Mouse (Mus musculus) embryonic facial prominence, embryonic 12.5 days (tissue): ENCODE measurements around the gene Efs. TPM values are rescaled to one million over a fixed set of nuclear protein-coding genes. Genes with fewer than 3 reads are reported as not detected.
A peak's percentile ranks its signal among the peaks of the same experiment; 100 is the strongest.
"Not testable (repeated sequence)": the region's sequence is repeated elsewhere in the genome, so short reads cannot be mapped to it uniquely, and the experiment has no call there.

Experiments
- ATAC-seq: fragments of 200-750 bp; cut with Nextera tagmentation; 2 replicates; pipeline ENCODE4 v1.8.0; 2017; ENCODE audit not compliant: insufficient number of reproducible peaks, insufficient read depth, low FRiP score, low TSS enrichment
- H3K27ac ChIP-seq: fragments of 300-500 bp; sonication (generic); 2 replicates; pipeline ENCODE4 v1.5.1; 2016; ENCODE audit warnings: mild to moderate bottlenecking
- H3K27me3 ChIP-seq: fragments of 300-500 bp; sonication (generic); 2 replicates; pipeline ENCODE4 v1.6.1; 2016; ENCODE audit warnings: mild to moderate bottlenecking, moderate library complexity
- H3K36me3 ChIP-seq: fragments of 300-500 bp; sonication (generic); 2 replicates; pipeline ENCODE4 v1.6.1; 2016; ENCODE audit warnings: mild to moderate bottlenecking
- H3K4me1 ChIP-seq: fragments of 300-500 bp; sonication (generic); 2 replicates; pipeline ENCODE4 v1.6.1; 2016
- H3K4me2 ChIP-seq: fragments of 300-500 bp; sonication (generic); replicated peaks from 2 replicates; pipeline ENCODE4 v1.6.1; 2016; ENCODE audit warnings: mild to moderate bottlenecking, moderate library complexity
- H3K4me3 ChIP-seq: fragments of 300-500 bp; sonication (generic); 2 replicates; pipeline ENCODE4 v1.5.1; 2016; ENCODE audit warnings: mild to moderate bottlenecking
- H3K9ac ChIP-seq: fragments of 300-500 bp; sonication (generic); 2 replicates; pipeline ENCODE4 v1.6.1; 2016; ENCODE audit warnings: mild to moderate bottlenecking, moderate library complexity
- H3K9me3 ChIP-seq: fragments of 300-500 bp; sonication (generic); 2 replicates; pipeline ENCODE4 v1.6.1; 2016; ENCODE audit warnings: mild to moderate bottlenecking, moderate library complexity
- WGBS: fragments of 180-500 bp; shearing (Covaris S2); methylation state at CpG from one replicate; pipeline ENCODE4 v1.1.7; 2016; 5-methylcytosine and 5-hydroxymethylcytosine counted together
- polyA plus RNA-seq: library from polyadenylated mRNA; unstranded; fragments of >200 nt; fragmentation: Nextera tagmentation; extraction: Ambion mirVana; gene quantifications from 2 replicates; pipeline ENCODE4 v1.2.1, GENCODE M21; 2016

The Efs gene
- polyA plus RNA-seq, 1 experiment from 2014 or later, result 49.3 TPM

- H3K4me1 ChIP-seq, result no peaks in the 10 kb centered on the region
- H3K27ac ChIP-seq, result no peak overlapping the region
- 68% methylated on average over 10 of the region's 10 CpGs for WGBS
- no peaks in the 10 kb centered on the region for H3K36me3 ChIP-seq
- no peak; the same call in 1 of the 2 replicates for ATAC-seq
- H3K27me3 ChIP-seq, result no peaks in the 10 kb centered on the region
- no peak overlapping the region for H3K4me2 ChIP-seq
- H3K9ac ChIP-seq, result no peak overlapping the region
- no peak overlapping the region for H3K4me3 ChIP-seq
- no peaks in the 10 kb centered on the region for H3K9me3 ChIP-seq
Observed at GRCm38 (mm10) chr14:54960769-54961168, 34.8 kb upstream of the Efs start.

GRCm38 (mm10) chr14:54959853-54960613 lies 34.1 kb upstream of the Efs start:
- H3K4me2 ChIP-seq, H3K9ac ChIP-seq, H3K4me3 ChIP-seq, H3K27ac ChIP-seq, H3K4me1 ChIP-seq, H3K36me3 ChIP-seq, H3K27me3 ChIP-seq, H3K9me3 ChIP-seq: not testable (repeated sequence)
- 89% methylated on average over 12 of the region's 12 CpGs for WGBS
- ATAC-seq, result peak; percentile 54; the same call in 1 of the 2 replicates

GRCm38 (mm10) chr14:54959197-54959596 lies 33.3 kb upstream of the Efs start:
- Histone ChIP-seq H3K9me3 (no peaks in the 10 kb centered on the region), H3K27ac (no peak overlapping the region), H3K4me1 (no peaks in the 10 kb centered on the region), H3K9ac (no peak overlapping the region), H3K36me3 (no peaks in the 10 kb centered on the region), H3K4me2 (no peak overlapping the region), H3K27me3 (no peaks in the 10 kb centered on the region), H3K4me3 (no peak overlapping the region)
- WGBS, result 93% methylated on average over 3 of the region's 3 CpGs
- no peak for ATAC-seq

GRCm38 (mm10) chr14:54958503-54958902 lies 32.6 kb upstream of the Efs start:
- ATAC-seq, result no peak
- Histone ChIP-seq H3K4me2 (no peak overlapping the region), H3K27me3 (no peaks in the 10 kb centered on the region), H3K9me3 (no peaks in the 10 kb centered on the region), H3K4me1 (no peaks in the 10 kb centered on the region), H3K4me3 (no peak overlapping the region), H3K27ac (no peak overlapping the region), H3K36me3 (no peaks in the 10 kb centered on the region), H3K9ac (no peak overlapping the region)
- 83% methylated on average over 4 of the region's 4 CpGs for WGBS

GRCm38 (mm10) chr14:54956533-54956932 lies 30.6 kb upstream of the Efs start:
- no peak for ATAC-seq
- H3K36me3 ChIP-seq, result no peaks in the 10 kb centered on the region
- no peak overlapping the region for H3K4me3 ChIP-seq
- no peak overlapping the region for H3K27ac ChIP-seq
- no peaks in the 10 kb centered on the region for H3K9me3 ChIP-seq
- H3K4me1 ChIP-seq, result no peaks in the 10 kb centered on the region
- H3K27me3 ChIP-seq, result no peaks in the 10 kb centered on the region
- no peak overlapping the region for H3K9ac ChIP-seq
- H3K4me2 ChIP-seq, result no peak overlapping the region
- 87% methylated on average over 9 of the region's 9 CpGs for WGBS

GRCm38 (mm10) chr14:54955481-54955880 lies 29.6 kb upstream of the Efs start:
- Histone ChIP-seq H3K9me3 (no peaks in the 10 kb centered on the region), H3K4me1 (no peaks in the 10 kb centered on the region), H3K4me3 (no peak overlapping the region), H3K9ac (no peak overlapping the region), H3K27ac (no peak overlapping the region), H3K36me3 (no peaks in the 10 kb centered on the region), H3K27me3 (no peaks in the 10 kb centered on the region), H3K4me2 (no peak overlapping the region)
- ATAC-seq, result no peak
- 86% methylated on average over 3 of the region's 3 CpGs for WGBS

GRCm38 (mm10) chr14:54954474-54954873 lies 28.5 kb upstream of the Efs start:
- Histone ChIP-seq H3K4me2 (no peak overlapping the region), H3K9ac (no peak overlapping the region), H3K4me3 (no peak overlapping the region), H3K36me3 (no peaks in the 10 kb centered on the region), H3K9me3 (no peaks in the 10 kb centered on the region), H3K27ac (no peak overlapping the region), H3K4me1 (no peaks in the 10 kb centered on the region), H3K27me3 (no peaks in the 10 kb centered on the region)
- WGBS, result 57% methylated on average over 3 of the region's 3 CpGs
- ATAC-seq, result no peak

GRCm38 (mm10) chr14:54953664-54954206 lies 27.8 kb upstream of the Efs start:
- no peak overlapping the region for H3K9ac ChIP-seq
- H3K9me3 ChIP-seq, result no peaks in the 10 kb centered on the region
- H3K27me3 ChIP-seq, result no peaks in the 10 kb centered on the region
- no peak for ATAC-seq
- H3K36me3 ChIP-seq, result no peaks in the 10 kb centered on the region
- 92% methylated on average over 8 of the region's 8 CpGs for WGBS
- H3K27ac ChIP-seq, result no peak overlapping the region
- H3K4me2 ChIP-seq, result no peak overlapping the region
- H3K4me1 ChIP-seq, result no peaks in the 10 kb centered on the region
- H3K4me3 ChIP-seq, result no peak overlapping the region

GRCm38 (mm10) chr14:54951587-54951986 lies 25.7 kb upstream of the Efs start:
- Histone ChIP-seq H3K4me2 (no peak overlapping the region), H3K9ac (no peak overlapping the region), H3K4me3 (no peak overlapping the region), H3K4me1 (no peaks in the 10 kb centered on the region), H3K36me3 (no peaks in the 10 kb centered on the region), H3K27me3 (no peaks in the 10 kb centered on the region), H3K27ac (no peak overlapping the region), H3K9me3 (no peaks in the 10 kb centered on the region)
- ATAC-seq, result no peak
- WGBS, result 85% methylated on average over 6 of the region's 6 CpGs

GRCm38 (mm10) chr14:54950493-54950892 lies 24.6 kb upstream of the Efs start:
- H3K27me3 ChIP-seq, result no peaks in the 10 kb centered on the region
- no peaks in the 10 kb centered on the region for H3K36me3 ChIP-seq
- H3K4me3 ChIP-seq, result no peak overlapping the region
- no peak overlapping the region for H3K9ac ChIP-seq
- no peaks in the 10 kb centered on the region for H3K9me3 ChIP-seq
- WGBS, result 51% methylated on average over 12 of the region's 12 CpGs
- H3K4me1 ChIP-seq, result no peaks in the 10 kb centered on the region
- H3K27ac ChIP-seq, result no peak overlapping the region
- no peak for ATAC-seq
- H3K4me2 ChIP-seq, result no peak overlapping the region

- 85% methylated on average over 9 of the region's 9 CpGs for WGBS
- Histone ChIP-seq H3K4me3 (no peak overlapping the region), H3K36me3 (no peaks in the 10 kb centered on the region), H3K4me1 (no peaks in the 10 kb centered on the region), H3K4me2 (no peak overlapping the region), H3K9me3 (no peaks in the 10 kb centered on the region), H3K27ac (no peak overlapping the region), H3K9ac (no peak overlapping the region), H3K27me3 (no peaks in the 10 kb centered on the region)
- ATAC-seq, result no peak
Observed at GRCm38 (mm10) chr14:54948781-54949180, 22.9 kb upstream of the Efs start.

GRCm38 (mm10) chr14:54947008-54947407 lies 21.1 kb upstream of the Efs start:
- ATAC-seq, H3K4me3 ChIP-seq, H3K4me2 ChIP-seq, H3K27me3 ChIP-seq, H3K27ac ChIP-seq, H3K4me1 ChIP-seq, H3K9me3 ChIP-seq, H3K36me3 ChIP-seq, H3K9ac ChIP-seq: not testable (repeated sequence)
- 91% methylated on average over 11 of the region's 11 CpGs for WGBS
